Comparison of ENCODE assay signal across 13 mouse cellular contexts in genomic region chr13:44657905-44658414, GRCm38 (mm10).
DNase-seq lines count a peak whose midpoint lies in the region; ATAC-seq and TF ChIP-seq lines count a peak whose summit lies in the region.
"Had no signal": no experiment of that assay in that cellular context is flagged by ENCODE, and none has a peak within 500 bp of the region (broad histone marks: within the 10 kb centered on the region; RNA-seq: fewer than 3 reads in every experiment).

No protein-coding gene starts in this region.

- H3K9me3 ChIP-seq in stomach, embryonic 15.5 days = no peaks in the 10 kb centered on the region
- H3K9me3 ChIP-seq in stomach, postnatal 0 days (ENCODE audit: control insufficient read depth, low read length) = no peaks in the 10 kb centered on the region
- no peaks in the 10 kb centered on the region for H3K9me3 ChIP-seq in embryonic facial prominence, embryonic 10.5 days
- no peaks in the 10 kb centered on the region for H3K9me3 ChIP-seq in forebrain, embryonic 12.5 days
- H3K9me3 ChIP-seq: G1E; liver, embryonic 13.5 days; midbrain, embryonic 12.5 days had no signal

- H3K4me3 ChIP-seq in stomach, embryonic 15.5 days (replicated peaks) = no peak overlapping the region
- no peak overlapping the region for H3K4me3 ChIP-seq in stomach, postnatal 0 days (ENCODE audit: low read depth, low read length)
- H3K4me3 ChIP-seq in embryonic facial prominence, embryonic 10.5 days = no peak overlapping the region
- H3K4me3 ChIP-seq in forebrain, embryonic 12.5 days (replicated peaks) = no peak overlapping the region
- H3K4me3 ChIP-seq: liver, embryonic 13.5 days; midbrain, embryonic 12.5 days had no signal

- no peak overlapping the region for H3K27ac ChIP-seq in stomach, embryonic 15.5 days
- H3K27ac ChIP-seq in stomach, postnatal 0 days (replicated peaks) = no peak overlapping the region
- H3K27ac ChIP-seq in embryonic facial prominence, embryonic 10.5 days (replicated peaks) = no peak overlapping the region
- H3K27ac ChIP-seq in forebrain, embryonic 12.5 days = no peak overlapping the region
- H3K27ac ChIP-seq: liver, embryonic 13.5 days; midbrain, embryonic 12.5 days had no signal

- 46% methylated on average over 10 of the region's 10 CpGs for WGBS in stomach, embryonic 15.5 days
- WGBS in stomach, postnatal 0 days = 50% methylated on average over 10 of the region's 10 CpGs
- WGBS in embryonic facial prominence, embryonic 10.5 days = 66% methylated on average over 10 of the region's 10 CpGs
- WGBS in forebrain, embryonic 12.5 days = 78% methylated on average over 10 of the region's 10 CpGs

- no peak for TF ChIP-seq EP300 in stomach, postnatal 0 days (optimal IDR thresholded peaks at IDR 0.05)

- H3K36me3 ChIP-seq in stomach, embryonic 15.5 days = no peaks in the 10 kb centered on the region
- H3K36me3 ChIP-seq in stomach, postnatal 0 days (ENCODE audit: control insufficient read depth, insufficient read depth, low read length) = no peaks in the 10 kb centered on the region
- H3K36me3 ChIP-seq in embryonic facial prominence, embryonic 10.5 days (replicated peaks) = no peaks in the 10 kb centered on the region
- H3K36me3 ChIP-seq in forebrain, embryonic 12.5 days (replicated peaks) = no peaks in the 10 kb centered on the region
- H3K36me3 ChIP-seq: G1E; liver, embryonic 13.5 days; midbrain, embryonic 12.5 days had no signal

- peaks cover 9% of the 10 kb centered on the region; the same call in 1 of the 2 replicates for H3K4me1 ChIP-seq in stomach, embryonic 15.5 days
- H3K4me1 ChIP-seq in stomach, postnatal 0 days (replicated peaks; ENCODE audit: control insufficient read depth, insufficient read depth) = no peaks in the 10 kb centered on the region
- peaks cover 9% of the 10 kb centered on the region; the same call in 1 of the 2 replicates for H3K4me1 ChIP-seq in embryonic facial prominence, embryonic 10.5 days
- no peaks in the 10 kb centered on the region for H3K4me1 ChIP-seq in forebrain, embryonic 12.5 days
- H3K4me1 ChIP-seq: midbrain, embryonic 12.5 days had no signal

- no peaks in the 10 kb centered on the region for H3K27me3 ChIP-seq in stomach, embryonic 15.5 days (replicated peaks)
- no peaks in the 10 kb centered on the region for H3K27me3 ChIP-seq in stomach, postnatal 0 days (ENCODE audit: control insufficient read depth, insufficient read depth, low read length)
- H3K27me3 ChIP-seq in embryonic facial prominence, embryonic 10.5 days (replicated peaks; ENCODE audit: low read depth, poor library complexity, severe bottlenecking) = no peaks in the 10 kb centered on the region
- H3K27me3 ChIP-seq in forebrain, embryonic 12.5 days = no peaks in the 10 kb centered on the region
- H3K27me3 ChIP-seq: liver, embryonic 13.5 days had no signal

- no peak overlapping the region for H3K4me2 ChIP-seq in stomach, embryonic 15.5 days
- no peak overlapping the region for H3K4me2 ChIP-seq in stomach, postnatal 0 days (replicated peaks; ENCODE audit: low read depth)
- no peak overlapping the region for H3K4me2 ChIP-seq in forebrain, embryonic 12.5 days
- H3K4me2 ChIP-seq: liver, embryonic 13.5 days; midbrain, embryonic 12.5 days had no signal

- DNase-seq in stomach, postnatal 0 days (ENCODE audit: low spot score) = no peak
- peak; percentile 76 to 83 for DNase-seq in cerebellum, postnatal 25 days
- DNase-seq in layer of hippocampus, adult 9-10 months (ENCODE audit: low spot score) = peak; percentile 20
- DNase-seq in telencephalon, adult 2 months (ENCODE audit: low read depth, low spot score) = peak; percentile 43
- DNase-seq in urinary bladder, postnatal 36 days (ENCODE audit: low spot score in 2 of 2) = no peak
- no peak for DNase-seq in embryonic facial prominence, embryonic 10.5 days (ENCODE audit: low spot score)
- DNase-seq: heart, postnatal 14 days; liver, embryonic 13.5 days; thymus, postnatal 36 days had no signal

- H3K9ac ChIP-seq in stomach, embryonic 15.5 days = no peak overlapping the region
- no peak overlapping the region for H3K9ac ChIP-seq in stomach, postnatal 0 days (ENCODE audit: low read length)
- no peak overlapping the region for H3K9ac ChIP-seq in forebrain, embryonic 12.5 days
- H3K9ac ChIP-seq: liver, embryonic 13.5 days; midbrain, embryonic 12.5 days had no signal

- ATAC-seq in stomach, embryonic 15.5 days (ENCODE audit: insufficient read depth, low FRiP score, low read depth) = 0 out of 2 replicates have a peak, but pooled peaks have one; percentile 33
- ATAC-seq in stomach, postnatal 0 days (ENCODE audit: low FRiP score, low TSS enrichment) = no peak
- no peak for ATAC-seq in forebrain, embryonic 12.5 days (ENCODE audit: low FRiP score)

- no peak for TF ChIP-seq CTCF in stomach, postnatal 0 days (IDR thresholded peaks at IDR 0.05; ENCODE audit: low read depth)

Comparison
In these comparisons a context has a peak if more than half of its experiments do, and no peak if none do; other contexts are left out.
1. DNase-seq: peak in cerebellum, postnatal 25 days (2 of 2), layer of hippocampus, adult 9-10 months (single experiment) and telencephalon, adult 2 months (single experiment); none in stomach, postnatal 0 days (single experiment), urinary bladder, postnatal 36 days (0 of 2) and embryonic facial prominence, embryonic 10.5 days (single experiment).